Mouse (Mus musculus) T-helper 1 cell (primary cell): Measurements from ENCODE around the gene Pik3ca.

Experiments
- in situ Hi-C: fragments of 300-600 bp; cut with MboI, MseI; formaldehyde crosslinking; loops from one replicate; pipeline ENCODE4 v1.15.1; 2025; ENCODE audit warnings: high pct_unique_total_duplicates

Gene Pik3ca

DNA sequence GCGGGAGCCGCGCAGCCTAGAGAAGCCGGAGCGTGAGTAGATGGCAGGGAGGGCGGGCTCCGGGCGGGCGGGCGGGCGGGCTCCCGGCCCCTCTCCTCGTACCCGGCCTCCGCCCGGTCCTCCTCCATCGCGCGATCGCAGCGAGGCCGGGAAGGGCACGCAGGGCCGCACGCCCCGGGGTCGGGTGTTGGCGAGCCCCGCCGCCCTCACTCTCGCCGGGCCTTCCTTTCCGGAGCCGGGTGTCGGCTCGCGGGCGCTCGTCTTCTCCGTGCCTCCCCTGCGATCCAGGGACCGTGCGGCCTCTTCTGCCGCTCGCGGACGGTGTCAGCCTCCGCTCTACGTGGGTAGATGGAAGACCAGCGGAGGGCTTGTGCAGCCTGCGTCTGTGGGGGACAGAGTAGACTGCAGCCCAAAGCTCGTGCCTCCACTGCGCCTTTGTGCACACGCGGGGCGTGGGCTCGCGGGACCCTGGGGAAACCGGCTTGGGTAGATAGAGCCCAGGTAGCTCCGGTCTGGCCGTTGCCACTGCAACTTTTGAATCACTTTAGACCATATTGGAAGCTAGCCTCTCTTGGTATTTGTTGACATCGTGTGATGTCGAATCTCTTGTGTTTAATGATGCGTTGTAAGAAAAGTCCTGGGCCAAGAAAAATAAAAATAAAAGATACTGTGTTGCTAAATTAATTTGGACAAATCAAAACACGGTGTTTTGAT is at the start of gene Pik3ca:
Gene Pik3ca (plus strand): TSS at position 211 of the 714 bp plus-strand sequence.
- in situ Hi-C loops = no loop called here

GRCm38 (mm10) chr3:32347881-32348280 is 49.6 kb upstream of the Pik3ca start:
- in situ Hi-C loops = no loop called here

GRCm38 (mm10) chr3:32361221-32361620 is 36.2 kb upstream of the Pik3ca start:
- in situ Hi-C loops = loop anchor here (25.0 kb wide), 1 partner anchor 1451 kb away; no protein-coding TSS in a partner anchor

- in situ Hi-C loops = loop anchor here (25.0 kb wide), 1 partner anchor 1448 kb away; no protein-coding TSS in a partner anchor
Observed at GRCm38 (mm10) chr3:32364195-32364594, 33.3 kb upstream of the Pik3ca start.

GRCm38 (mm10) chr3:32364841-32365545 is 32.5 kb upstream of the Pik3ca start:
- in situ Hi-C loops = loop anchor here (5.0 to 25.0 kb wide), 2 partner anchors 142 to 1447 kb away; no protein-coding TSS in a partner anchor

DNA sequence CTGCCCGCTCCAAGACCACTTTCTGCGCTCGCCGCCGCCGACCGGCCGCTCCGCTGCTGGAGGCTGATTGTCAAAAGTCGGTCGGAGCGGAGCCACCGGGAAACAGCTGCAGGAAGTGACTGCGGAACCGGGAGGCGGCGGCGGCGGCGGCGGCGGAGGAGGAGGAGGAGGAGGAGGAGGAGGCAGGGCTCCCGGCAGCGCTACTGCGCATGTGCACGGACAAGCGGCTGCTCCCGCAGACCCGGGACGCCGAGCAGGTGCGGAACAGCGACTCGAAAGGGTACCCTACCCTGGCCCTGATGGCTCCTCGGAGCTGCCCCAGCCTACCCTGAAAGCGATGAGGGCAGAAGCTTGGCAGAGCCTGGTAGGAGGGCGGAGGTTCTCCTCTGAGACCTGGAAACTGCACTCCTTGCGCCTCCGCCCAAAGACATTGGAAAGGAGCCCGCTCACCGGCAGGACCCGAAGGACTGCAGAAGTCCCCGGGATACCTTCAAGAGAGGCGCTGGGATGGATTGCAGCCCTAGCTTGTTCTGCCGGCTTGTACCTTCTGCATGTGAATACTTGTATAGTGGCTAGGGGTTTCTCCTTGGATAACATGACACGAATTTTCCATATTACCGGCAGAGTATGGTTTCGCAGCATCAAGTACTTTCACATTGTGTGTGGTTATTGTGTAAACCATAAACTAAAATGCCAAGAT is 31.8 kb upstream of the Pik3ca start, which contains the start of gene Zmat3:
Gene Zmat3 (minus strand): TSS at position 469 of the 700 bp plus-strand sequence.
- in situ Hi-C loops = loop anchor here (5.0 to 25.0 kb wide), 2 partner anchors 142 to 1447 kb away; no protein-coding TSS in a partner anchor

- in situ Hi-C loops = loop anchor here (5.0 to 25.0 kb wide), 2 partner anchors 141 to 1446 kb away; no protein-coding TSS in a partner anchor
Observed at GRCm38 (mm10) chr3:32366246-32366734, 31.2 kb upstream of the Pik3ca start.

GRCm38 (mm10) chr3:32367516-32367915 is 30.0 kb upstream of the Pik3ca start:
- in situ Hi-C loops = loop anchor here (5.0 to 25.0 kb wide), 2 partner anchors 140 to 1445 kb away; no protein-coding TSS in a partner anchor

- in situ Hi-C loops = loop anchor here (25.0 kb wide), 1 partner anchor 1440 kb away; no protein-coding TSS in a partner anchor
Observed at GRCm38 (mm10) chr3:32371957-32372356, 25.5 kb upstream of the Pik3ca start.

DNA sequence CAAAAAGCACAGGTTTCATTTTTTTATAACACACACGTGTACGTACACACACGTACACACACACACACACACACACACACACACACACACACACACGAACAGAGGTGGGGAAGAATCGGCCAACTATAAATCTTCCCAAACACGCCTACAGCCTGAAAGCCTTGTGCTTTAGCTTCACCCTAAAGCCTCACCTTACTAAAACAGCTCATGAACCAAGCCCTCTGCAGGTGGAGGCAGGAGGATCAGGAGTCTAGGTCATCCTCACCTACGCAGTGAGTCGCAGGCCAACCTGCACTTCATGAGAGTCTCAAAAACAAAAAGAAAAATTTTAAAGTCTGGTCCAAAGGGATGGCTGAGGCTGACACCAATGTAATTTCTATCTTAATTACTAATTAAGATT is 25.0 kb upstream of the Pik3ca start:
- in situ Hi-C loops = loop anchor here (25.0 kb wide), 1 partner anchor 1440 kb away; no protein-coding TSS in a partner anchor

DNA sequence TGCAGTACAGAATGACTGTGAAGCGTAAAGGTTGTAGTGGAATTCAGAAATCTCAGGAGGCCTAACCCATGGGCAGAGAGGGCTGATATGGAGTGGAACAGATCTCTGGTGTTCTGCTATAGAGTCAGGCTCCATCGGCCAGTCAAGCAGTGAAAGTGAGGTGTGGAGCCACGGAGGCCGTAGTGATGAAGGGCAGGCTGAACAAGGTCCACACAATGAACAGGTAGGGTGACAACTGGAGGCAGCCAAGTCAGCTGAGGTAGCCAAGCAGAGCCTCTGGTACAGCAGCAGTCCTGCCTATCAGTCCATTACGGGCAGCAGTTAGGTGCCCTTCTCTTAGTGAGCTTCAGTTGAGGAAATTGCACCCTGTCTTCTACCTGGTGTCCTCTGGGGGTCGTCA is 24.2 kb upstream of the Pik3ca start:
- in situ Hi-C loops = loop anchor here (25.0 kb wide), 1 partner anchor 1439 kb away; no protein-coding TSS in a partner anchor

GRCm38 (mm10) chr3:32379891-32380290 is 17.6 kb upstream of the Pik3ca start:
- in situ Hi-C loops = loop anchor here (5.0 to 10.0 kb wide), 2 partner anchors 55 to 357 kb away; partner anchors contain the start of genes Mrpl47 and Ndufb5

- in situ Hi-C loops = loop anchor here (5.0 to 10.0 kb wide), 2 partner anchors 53 to 356 kb away; partner anchors contain the start of genes Mrpl47 and Ndufb5
Observed at GRCm38 (mm10) chr3:32381556-32381955, 15.9 kb upstream of the Pik3ca start.

DNA sequence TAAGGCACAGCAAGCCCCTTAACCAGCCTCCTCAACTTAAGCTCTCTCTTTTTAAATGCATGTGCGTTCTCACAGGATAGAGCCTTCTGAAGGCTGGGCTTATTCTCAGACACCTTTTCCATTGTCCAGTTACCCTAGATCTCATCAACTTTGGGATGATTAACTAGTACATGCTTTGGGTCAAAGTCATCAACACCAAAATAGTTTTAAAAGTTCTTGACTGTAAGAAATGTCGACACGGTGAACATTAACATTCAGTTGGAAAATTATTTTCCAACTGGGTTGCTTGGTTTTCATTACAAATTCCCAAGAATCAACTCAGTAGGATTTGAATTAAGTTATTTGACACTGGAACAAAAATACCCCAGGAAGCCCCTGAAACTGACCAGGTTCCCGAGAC is 4.6 kb upstream of the Pik3ca start:
- in situ Hi-C loops = no loop called here

GRCm38 (mm10) chr3:32393986-32394385 is 3.5 kb upstream of the Pik3ca start:
- in situ Hi-C loops = no loop called here

DNA sequence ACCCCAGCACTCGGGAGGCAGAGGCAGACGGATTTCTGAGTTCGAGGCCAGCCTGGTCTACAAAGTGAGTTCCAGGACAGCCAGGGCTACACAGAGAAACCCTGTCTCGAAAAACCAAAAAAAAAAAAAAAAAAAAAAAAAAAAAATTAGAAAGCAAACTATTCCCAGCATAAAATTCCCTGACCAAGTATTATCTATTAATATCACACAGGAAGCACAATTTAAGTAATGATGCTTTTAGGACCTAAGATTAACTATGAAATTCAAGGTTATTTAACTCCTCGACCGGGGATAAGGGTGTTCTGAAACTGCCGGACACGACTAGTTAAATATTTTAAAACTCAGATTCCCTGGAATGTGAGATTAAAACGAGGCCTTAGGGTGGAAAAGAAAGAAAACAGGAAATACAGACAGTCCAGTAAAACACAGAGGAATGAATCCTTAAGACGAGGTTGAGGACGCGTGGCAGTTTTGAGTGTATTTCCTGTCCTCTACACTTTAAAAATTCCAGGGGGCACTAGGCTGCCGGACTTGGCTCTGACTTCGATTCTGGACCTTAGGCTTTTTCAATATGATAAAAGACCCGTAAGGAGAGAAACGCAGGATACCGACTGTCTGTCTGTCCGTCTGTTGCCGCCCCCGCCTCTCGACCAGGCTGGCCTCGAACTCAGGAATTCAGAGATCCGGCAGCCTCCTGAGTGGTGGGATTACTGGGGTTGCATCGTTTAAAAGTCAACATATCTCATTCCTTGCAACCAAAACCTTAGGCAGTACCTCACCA is 1.5 kb upstream of the Pik3ca start:
- in situ Hi-C loops = no loop called here

GRCm38 (mm10) chr3:32396794-32397460 is 544 bp upstream of the Pik3ca start:
- in situ Hi-C loops = no loop called here

DNA sequence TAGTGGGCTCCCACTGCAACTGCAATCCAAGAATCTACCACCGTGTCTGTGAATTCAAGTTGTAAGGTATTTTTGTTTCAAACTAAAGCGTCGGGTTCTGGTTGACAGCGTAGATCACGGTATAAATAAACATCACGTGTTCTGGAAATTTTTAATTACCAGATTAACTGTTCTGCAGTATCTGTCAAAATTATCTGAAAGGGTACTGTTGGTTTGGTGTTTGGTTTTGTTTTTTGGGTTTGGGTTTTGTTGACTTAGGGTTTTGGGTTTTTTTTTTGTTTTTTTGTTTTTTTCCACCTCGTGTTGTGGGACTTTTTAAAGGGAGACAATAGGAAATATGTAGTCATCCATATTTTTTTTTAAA is 686 bp downstream of the Pik3ca start:
- in situ Hi-C loops = no loop called here

DNA sequence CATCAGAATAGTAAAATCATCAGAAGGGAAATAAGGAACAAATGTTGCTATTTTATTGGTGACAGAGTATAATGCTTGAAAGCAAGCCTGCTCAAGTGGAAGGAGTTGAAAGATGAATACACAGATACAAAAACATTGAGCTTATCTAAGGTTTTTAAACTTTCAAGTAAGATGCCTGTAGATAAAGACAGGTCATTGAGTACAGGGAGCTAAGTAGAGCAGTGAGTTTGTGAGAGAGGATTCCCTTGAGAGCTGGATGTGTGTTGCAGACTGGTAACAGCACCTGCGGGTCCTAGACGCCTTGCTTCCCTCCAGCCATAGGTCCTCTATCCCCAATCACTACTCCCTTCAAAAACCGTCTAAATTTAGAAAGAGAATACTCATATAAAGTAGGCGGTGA is 1.2 kb downstream of the Pik3ca start:
- in situ Hi-C loops = no loop called here

- in situ Hi-C loops = no loop called here
Observed at GRCm38 (mm10) chr3:32399381-32399780, 1.9 kb downstream of the Pik3ca start.
